ENCODE assay signal across 7 mouse cellular contexts in the genomic region with DNA sequence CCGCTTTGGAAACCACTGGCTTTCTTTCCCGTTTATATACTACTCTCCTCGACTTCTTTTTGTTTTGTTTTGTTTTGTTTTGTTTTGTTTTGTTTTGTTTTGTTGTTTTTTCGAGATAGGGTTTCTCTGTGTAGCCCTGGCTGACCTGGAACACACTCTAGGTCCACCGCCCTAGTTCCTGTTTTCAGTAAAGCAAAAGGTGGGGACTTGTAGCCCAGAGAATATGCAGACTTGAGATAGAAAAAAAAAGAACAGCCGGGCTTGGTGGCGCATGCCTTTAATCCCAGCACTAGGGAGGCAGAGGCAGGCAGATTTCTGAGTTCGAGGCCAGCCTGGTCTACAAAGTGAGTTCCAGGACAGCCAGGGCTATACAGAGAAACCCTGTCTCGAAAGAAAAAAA. TPM values are rescaled to one million over a fixed set of nuclear protein-coding genes. Genes with fewer than 3 reads are reported as not detected.
A peak's percentile ranks its signal among the peaks of the same experiment; 100 is the strongest.
DNase-seq lines count a peak whose midpoint lies in the region; ATAC-seq and TF ChIP-seq lines count a peak whose summit lies in the region.
"Not testable (repeated sequence)": the region's sequence is repeated elsewhere in the genome, so short reads cannot be mapped to it uniquely, and the experiment has no call there.

No protein-coding gene starts in this region.

- not testable (repeated sequence) for H3K9ac ChIP-seq in forebrain, embryonic 15.5 days (replicated peaks); intestine, postnatal 0 days (ENCODE audit: low read depth, low read length); liver, embryonic 11.5 days (ENCODE audit: low read depth, low read length); neural tube, embryonic 14.5 days (replicated peaks; ENCODE audit: low read depth, low read length)
- peak overlapping the region; percentile 79 for H3K9ac ChIP-seq in heart, embryonic 16.5 days (ENCODE audit: low read length)

- WGBS in forebrain, embryonic 15.5 days, result 68% methylated on average over 9 of the region's 9 CpGs
- WGBS in heart, embryonic 16.5 days, result 67% methylated on average over 9 of the region's 9 CpGs
- 58% methylated on average over 9 of the region's 9 CpGs for WGBS in intestine, postnatal 0 days
- 43% methylated on average over 9 of the region's 9 CpGs for WGBS in liver, embryonic 11.5 days
- WGBS in neural tube, embryonic 14.5 days, result 69% methylated on average over 9 of the region's 9 CpGs

- DNase-seq in liver, embryonic 11.5 days (ENCODE audit: low spot score), result not testable (repeated sequence)

- peak overlapping the region; percentile 68 for H3K4me3 ChIP-seq in brown adipose tissue, adult 24 weeks (ENCODE audit: insufficient read depth, low read depth, low read length)
- H3K4me3 ChIP-seq in forebrain, embryonic 15.5 days, result peak overlapping the region; percentile 84; the same call in 1 of the 2 replicates
- peak overlapping the region; percentile 67 for H3K4me3 ChIP-seq in heart, embryonic 16.5 days (ENCODE audit: low read length)
- H3K4me3 ChIP-seq in intestine, postnatal 0 days (ENCODE audit: low read depth, low read length), result peak overlapping the region; percentile 91
- peak overlapping the region; percentile 72 for H3K4me3 ChIP-seq in liver, embryonic 11.5 days (ENCODE audit: low read depth, low read length)
- H3K4me3 ChIP-seq in megakaryocyte, embryonic 14.5 days (replicated peaks), result peak overlapping the region; percentile 99
- H3K4me3 ChIP-seq in neural tube, embryonic 14.5 days (ENCODE audit: low read depth, low read length), result peak overlapping the region; percentile 65

- H3K27me3 ChIP-seq in forebrain, embryonic 15.5 days; heart, embryonic 16.5 days (ENCODE audit: control insufficient read depth, insufficient read depth, low read length); intestine, postnatal 0 days (replicated peaks; ENCODE audit: control insufficient read depth, insufficient read depth, low read length); liver, embryonic 11.5 days (replicated peaks; ENCODE audit: control insufficient read depth, insufficient read depth, low read length); megakaryocyte, embryonic 14.5 days (replicated peaks); neural tube, embryonic 14.5 days (ENCODE audit: control insufficient read depth, insufficient read depth, low read length): not testable (repeated sequence)

- not testable (repeated sequence) for H3K9me3 ChIP-seq in forebrain, embryonic 15.5 days; heart, embryonic 16.5 days (replicated peaks; ENCODE audit: control insufficient read depth, low read length); intestine, postnatal 0 days (ENCODE audit: control insufficient read depth); liver, embryonic 11.5 days (ENCODE audit: control insufficient read depth, low read length); megakaryocyte, embryonic 14.5 days; neural tube, embryonic 14.5 days (ENCODE audit: control insufficient read depth, low read length)

- H3K4me1 ChIP-seq in brown adipose tissue, adult 24 weeks (ENCODE audit: control insufficient read depth, insufficient read depth, insufficient read length, low read length); heart, embryonic 16.5 days (ENCODE audit: control insufficient read depth, insufficient read depth, low read length); intestine, postnatal 0 days (replicated peaks; ENCODE audit: control insufficient read depth, insufficient read depth, low read length); liver, embryonic 11.5 days (replicated peaks; ENCODE audit: control insufficient read depth, insufficient read depth, low read length); neural tube, embryonic 14.5 days (ENCODE audit: control insufficient read depth, insufficient read depth, low read length): not testable (repeated sequence)
- peaks cover 11% of the 10 kb centered on the region; the same call in 1 of the 2 replicates for H3K4me1 ChIP-seq in forebrain, embryonic 15.5 days
- peaks cover 18% of the 10 kb centered on the region for H3K4me1 ChIP-seq in megakaryocyte, embryonic 14.5 days

- H3K4me2 ChIP-seq in forebrain, embryonic 15.5 days (replicated peaks), result peak overlapping the region; percentile 90
- H3K4me2 ChIP-seq in heart, embryonic 16.5 days (ENCODE audit: low read depth, low read length), result peak overlapping the region; percentile 69
- peak overlapping the region; percentile 89 for H3K4me2 ChIP-seq in intestine, postnatal 0 days (replicated peaks; ENCODE audit: low read depth)
- H3K4me2 ChIP-seq in liver, embryonic 11.5 days, result peak overlapping the region; percentile 81
- H3K4me2 ChIP-seq in neural tube, embryonic 14.5 days (ENCODE audit: low read depth, low read length), result peak overlapping the region; percentile 77

- H3K27ac ChIP-seq in brown adipose tissue, adult 24 weeks (replicated peaks; ENCODE audit: low read depth, low read length), result peak overlapping the region; percentile 18; the same call in 1 of the 2 replicates
- H3K27ac ChIP-seq in forebrain, embryonic 15.5 days (replicated peaks); intestine, postnatal 0 days (ENCODE audit: low read depth, low read length); neural tube, embryonic 14.5 days (ENCODE audit: low read depth, low read length): not testable (repeated sequence)
- H3K27ac ChIP-seq in heart, embryonic 16.5 days (ENCODE audit: low read length), result peak overlapping the region; percentile 89
- H3K27ac ChIP-seq in liver, embryonic 11.5 days (ENCODE audit: low read depth, low read length), result peak overlapping the region; percentile 76; the same call in 1 of the 2 replicates

- not testable (repeated sequence) for ATAC-seq in forebrain, embryonic 15.5 days (replicated peaks); heart, embryonic 16.5 days (replicated peaks; ENCODE audit: extremely low read depth, insufficient read depth, low FRiP score); intestine, postnatal 0 days; liver, embryonic 11.5 days (replicated peaks; ENCODE audit: low FRiP score); neural tube, embryonic 14.5 days (ENCODE audit: low read depth)

- not testable (repeated sequence) for TF ChIP-seq CTCF in intestine, postnatal 0 days (IDR thresholded peaks at IDR 0.05; ENCODE audit: low read depth)

- H3K36me3 ChIP-seq in forebrain, embryonic 15.5 days; heart, embryonic 16.5 days (ENCODE audit: control insufficient read depth, insufficient read depth); intestine, postnatal 0 days (ENCODE audit: control insufficient read depth, insufficient read depth); liver, embryonic 11.5 days (ENCODE audit: control insufficient read depth, insufficient read depth, low read length); neural tube, embryonic 14.5 days (ENCODE audit: control insufficient read depth, insufficient read depth, low read length): not testable (repeated sequence)
- H3K36me3 ChIP-seq in megakaryocyte, embryonic 14.5 days (replicated peaks; ENCODE audit: low read length), result peaks cover 36% of the 10 kb centered on the region

RNA-seq across cellular contexts. Expression of a gene that starts 0.7 kb away (rescaled TPM):
- 2.9 and 5.5 TPM in 2 replicates for polyA plus RNA-seq in brown adipose tissue, adult 24 weeks (2012; ENCODE audit: insufficient read depth, insufficient read length, missing spikeins)
- 4.0 and 4.1 TPM in 2 replicates for polyA plus RNA-seq in forebrain, embryonic 15.5 days (2015; fragmentation: Nextera tagmentation; extraction: Ambion mirVana)
- polyA plus RNA-seq in heart, embryonic 16.5 days (2015; fragmentation: Nextera tagmentation; extraction: Ambion mirVana), result 7.2 and 9.1 TPM in 2 replicates
- 2.3 and 3.1 TPM in 2 replicates for polyA plus RNA-seq in intestine, postnatal 0 days (2015; fragmentation: Nextera tagmentation; extraction: Ambion mirVana)
- polyA plus RNA-seq in liver, embryonic 11.5 days (2014; fragmentation: Nextera tagmentation; extraction: Ambion mirVana), result 12.1 and 12.5 TPM in 2 replicates
- polyA plus RNA-seq in megakaryocyte, embryonic 14.5 days (2012; ENCODE audit: insufficient read depth, low replicate concordance), result 0.60 and 4.5 TPM in 2 replicates
- 1.9 and 2.6 TPM in 2 replicates for polyA plus RNA-seq in neural tube, embryonic 14.5 days (2014; fragmentation: Nextera tagmentation; extraction: Ambion mirVana)
